Mouse (Mus musculus) left cerebral cortex, adult 9 months (tissue): ENCODE results near the gene Senp3.

Experiments used
- DNase-seq, 2 experiments: peaks; one replicate each; pipeline ENCODE4 v3.0.0; 2022; ENCODE audit warnings: low spot score in 2 of 2

The Senp3 gene

GRCm38 (mm10) chr11:69682209-69682839 is 440 bp upstream of the Senp3 start:
- no peak for DNase-seq

GRCm38 (mm10) chr11:69680136-69680855 is 1.6 kb downstream of the Senp3 start:
- DNase-seq: no peak

GRCm38 (mm10) chr11:69679144-69679543 is 2.7 kb downstream of the Senp3 start:
- DNase-seq: no peak

GRCm38 (mm10) chr11:69672211-69672706 is 9.6 kb downstream of the Senp3 start, which contains the start of gene Eif4a1:
Eif4a1 (minus strand) TSS chr11:69672423.
- DNase-seq: peak; percentile 100

- no peak for DNase-seq
Measured at GRCm38 (mm10) chr11:69671726-69672124, 10.2 kb downstream of the Senp3 start.

- peak; percentile 86 to 92 for DNase-seq
Measured at GRCm38 (mm10) chr11:69670786-69671725, 10.8 kb downstream of the Senp3 start.

GRCm38 (mm10) chr11:69666665-69667005 is 15.2 kb downstream of the Senp3 start:
- no peak for DNase-seq

- DNase-seq: peak; percentile 79 to 82
Measured at GRCm38 (mm10) chr11:69665961-69666664, 15.8 kb downstream of the Senp3 start, which contains the start of gene Cd68. Cd68 (minus strand) TSS chr11:69666153.

- DNase-seq: no peak
Measured at GRCm38 (mm10) chr11:69665457-69665960, 16.4 kb downstream of the Senp3 start.

GRCm38 (mm10) chr11:69664841-69665240 is 17.0 kb downstream of the Senp3 start:
- DNase-seq: no peak

- no peak for DNase-seq
Measured at GRCm38 (mm10) chr11:69663795-69664194, 18.1 kb downstream of the Senp3 start.

GRCm38 (mm10) chr11:69662967-69663671 is 18.8 kb downstream of the Senp3 start:
- DNase-seq: no peak

GRCm38 (mm10) chr11:69662213-69662966 is 19.5 kb downstream of the Senp3 start, which contains the start of gene Mpdu1:
Mpdu1 (minus strand) TSS chr11:69662642.
- peak; percentile 94 to 95 for DNase-seq

- DNase-seq: no peak
Measured at GRCm38 (mm10) chr11:69661221-69661881, 20.5 kb downstream of the Senp3 start.

GRCm38 (mm10) chr11:69657462-69657881 is 24.4 kb downstream of the Senp3 start:
- no peak for DNase-seq

- no peak for DNase-seq
Measured at GRCm38 (mm10) chr11:69656617-69657461, 25.0 kb downstream of the Senp3 start.

- DNase-seq: no peak
Measured at GRCm38 (mm10) chr11:69656065-69656455, 25.8 kb downstream of the Senp3 start.
